Mouse (Mus musculus): ENCODE measurements at regions not wholly inside any gene's neighbourhood (a gene's known extent, or its start where the extent isn't known, plus 50 kb on each side); places are given as distances from the start of the nearest gene placed in this dataset.

DNA sequence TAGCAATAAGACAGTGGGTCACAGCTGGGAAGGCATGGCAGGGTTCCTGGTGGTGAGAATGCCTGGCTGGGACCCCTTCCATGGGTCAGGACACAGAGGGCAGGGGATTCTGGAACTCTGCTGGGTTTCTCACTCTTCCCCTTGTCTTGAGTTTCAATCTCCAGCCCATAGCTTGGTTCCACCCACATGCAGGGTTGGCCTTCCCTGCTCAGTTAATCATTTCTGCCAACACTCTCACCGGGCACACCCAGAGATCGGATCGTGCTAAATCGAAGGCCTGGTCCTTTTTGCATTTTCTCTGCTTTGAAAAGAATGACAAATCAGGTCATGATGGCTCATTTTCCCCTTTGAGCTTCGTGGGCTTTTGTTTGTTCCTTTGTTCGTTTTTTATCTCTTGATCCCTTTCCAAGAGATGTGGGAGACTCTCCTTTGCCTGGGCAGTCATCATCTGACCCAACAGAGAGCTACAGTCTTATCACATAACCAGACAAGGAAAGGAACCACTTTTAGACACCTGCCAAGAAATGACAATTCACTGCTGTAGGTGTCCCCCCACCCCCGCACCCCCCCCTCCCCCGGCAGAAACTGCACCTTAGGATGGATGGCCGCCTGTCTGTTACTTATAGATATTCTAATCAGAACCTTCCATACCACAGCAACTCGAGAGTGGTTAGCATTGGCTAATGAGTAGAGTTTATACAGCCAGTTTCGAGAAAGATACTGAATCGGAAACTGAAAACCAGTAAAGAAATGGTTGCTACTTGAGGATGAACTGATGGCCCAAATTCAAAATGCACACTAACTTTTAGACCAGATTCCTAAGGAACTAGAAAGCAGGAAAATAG is 90.4 kb upstream of the Tspan5 start:
- Histone ChIP-seq H3K36me3 (ENCODE audit: insufficient read depth) (no peaks in the 10 kb centered on the region), H3K9me3 (ENCODE audit: low read length) (no peaks in the 10 kb centered on the region), H3K27ac (ENCODE audit: low read depth, low read length) (no peak overlapping the region), H3K4me2 (ENCODE audit: low read depth) (no peak overlapping the region), H3K27me3 (ENCODE audit: insufficient read depth, low read length) (no peaks in the 10 kb centered on the region), H3K9ac (no peak overlapping the region), H3K4me1 (ENCODE audit: insufficient read depth) (0 out of 2 replicates have a peak, but pooled peaks cover 3% of the 10 kb centered on the region), H3K4me3 (ENCODE audit: low read depth, low read length) (no peak overlapping the region)
- ATAC-seq = no peak
- WGBS = 77% methylated on average over 12 of the region's 12 CpGs
- DNase-seq = no peak
- TF ChIP-seq CTCF (IDR thresholded peaks at IDR 0.05; ENCODE audit: low read depth) = no peak

DNA sequence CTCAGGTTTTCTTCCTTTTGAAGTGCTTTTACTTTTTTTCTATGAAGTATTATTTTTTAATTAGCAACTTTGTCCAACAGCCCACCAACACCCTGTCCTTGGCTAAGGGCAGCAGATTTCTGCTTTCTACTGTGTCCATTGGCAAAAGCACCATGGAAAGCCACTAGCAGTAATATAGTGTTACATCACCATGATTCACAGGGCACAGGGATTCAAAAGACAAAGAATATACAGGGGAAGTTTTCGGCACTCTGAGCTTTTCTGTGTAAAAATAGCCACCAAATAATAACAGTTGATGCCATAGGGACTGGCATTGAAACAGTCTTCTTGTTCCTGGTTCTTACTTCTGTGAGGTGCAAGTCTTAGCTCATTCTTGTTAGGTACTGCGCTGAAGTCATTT is 89.8 kb upstream of the Tspan5 start:
- Histone ChIP-seq H3K9ac (no peak overlapping the region), H3K27ac (ENCODE audit: low read depth, low read length) (no peak overlapping the region), H3K9me3 (ENCODE audit: low read length) (no peaks in the 10 kb centered on the region), H3K36me3 (ENCODE audit: insufficient read depth) (no peaks in the 10 kb centered on the region), H3K4me3 (ENCODE audit: low read depth, low read length) (no peak overlapping the region), H3K4me2 (ENCODE audit: low read depth) (no peak overlapping the region), H3K4me1 (ENCODE audit: insufficient read depth) (0 out of 2 replicates have a peak, but pooled peaks cover 3% of the 10 kb centered on the region), H3K27me3 (ENCODE audit: insufficient read depth, low read length) (no peaks in the 10 kb centered on the region)
- ATAC-seq (no peak), DNase-seq (no peak)
- no peak for TF ChIP-seq CTCF (IDR thresholded peaks at IDR 0.05; ENCODE audit: low read depth)
- 88% methylated on average over 2 of the region's 2 CpGs for WGBS

DNA sequence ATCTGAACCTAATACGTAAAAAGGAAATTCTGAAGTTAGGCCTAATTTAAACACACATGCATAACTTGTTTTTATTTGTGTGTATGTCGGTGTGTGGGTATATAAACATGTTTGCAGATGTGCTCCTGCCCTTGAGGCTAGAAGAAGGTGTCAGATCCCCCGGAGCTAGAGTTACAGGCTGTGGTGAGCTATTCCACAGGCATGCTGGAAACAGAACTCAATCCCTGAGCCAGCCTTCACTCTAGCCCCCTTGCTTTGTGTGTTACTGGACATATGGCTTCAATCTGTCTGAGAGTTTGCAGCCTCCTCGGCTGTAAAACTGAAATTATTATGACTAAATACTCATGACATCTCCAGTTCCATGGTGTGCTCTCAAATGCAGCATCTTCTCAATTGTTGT is 89.3 kb upstream of the Tspan5 start:
- DNase-seq (no peak), ATAC-seq (no peak)
- 73% methylated on average over 4 of the region's 4 CpGs for WGBS
- H3K9ac ChIP-seq = no peak overlapping the region
- no peak overlapping the region for H3K4me3 ChIP-seq (ENCODE audit: low read depth, low read length)
- H3K4me1 ChIP-seq (ENCODE audit: insufficient read depth) = 0 out of 2 replicates have a peak, but pooled peaks cover 3% of the 10 kb centered on the region
- H3K27ac ChIP-seq (ENCODE audit: low read depth, low read length) = no peak overlapping the region
- no peak for TF ChIP-seq CTCF (IDR thresholded peaks at IDR 0.05; ENCODE audit: low read depth)
- H3K9me3 ChIP-seq (ENCODE audit: low read length) = no peaks in the 10 kb centered on the region
- no peak overlapping the region for H3K4me2 ChIP-seq (ENCODE audit: low read depth)
- no peaks in the 10 kb centered on the region for H3K27me3 ChIP-seq (ENCODE audit: insufficient read depth, low read length)
- H3K36me3 ChIP-seq (ENCODE audit: insufficient read depth) = no peaks in the 10 kb centered on the region

DNA sequence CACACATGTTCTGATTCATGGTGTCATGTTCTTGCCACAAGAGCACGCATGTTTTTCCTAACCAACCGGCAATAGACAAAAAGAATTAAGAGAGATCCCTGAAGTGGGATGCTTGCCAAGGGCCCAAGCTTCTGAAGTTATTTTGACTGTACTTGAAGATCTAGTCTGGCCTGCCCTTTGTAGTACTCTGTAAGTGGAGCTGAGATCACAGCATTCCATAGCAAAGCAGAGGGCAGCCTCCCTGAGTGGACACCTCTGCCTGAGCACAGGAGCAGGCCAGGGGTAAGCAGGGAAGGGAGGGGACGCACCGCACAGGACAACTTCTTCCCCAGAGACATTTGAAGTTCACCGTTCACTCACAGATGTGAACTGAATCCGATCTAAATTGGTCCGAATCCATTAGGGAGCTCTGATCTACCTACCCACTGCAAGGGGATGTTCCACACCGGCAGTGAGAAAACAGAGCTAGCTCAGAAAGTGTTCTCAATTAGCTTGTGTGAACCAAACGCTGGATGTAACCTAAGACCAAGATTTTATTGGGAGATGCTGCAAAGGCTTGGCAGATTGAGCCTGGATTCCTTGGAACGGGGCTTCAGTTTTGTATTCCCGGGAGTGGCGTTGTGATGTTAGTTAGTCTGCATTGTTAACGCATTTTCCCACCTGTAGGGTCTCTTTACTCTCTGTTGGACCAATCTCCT is 88.3 kb upstream of the Tspan5 start:
- no peak overlapping the region for H3K9ac ChIP-seq
- no peak for TF ChIP-seq CTCF (IDR thresholded peaks at IDR 0.05; ENCODE audit: low read depth)
- no peak for ATAC-seq
- H3K27me3 ChIP-seq (ENCODE audit: insufficient read depth, low read length) = no peaks in the 10 kb centered on the region
- H3K4me3 ChIP-seq (ENCODE audit: low read depth, low read length) = no peak overlapping the region
- no peak overlapping the region for H3K27ac ChIP-seq (ENCODE audit: low read depth, low read length)
- DNase-seq = no peak
- 82% methylated on average over 13 of the region's 13 CpGs for WGBS
- H3K4me2 ChIP-seq (ENCODE audit: low read depth) = no peak overlapping the region
- no peaks in the 10 kb centered on the region for H3K9me3 ChIP-seq (ENCODE audit: low read length)
- 0 out of 2 replicates have a peak, but pooled peaks cover 3% of the 10 kb centered on the region for H3K4me1 ChIP-seq (ENCODE audit: insufficient read depth)
- H3K36me3 ChIP-seq (ENCODE audit: insufficient read depth) = no peaks in the 10 kb centered on the region

DNA sequence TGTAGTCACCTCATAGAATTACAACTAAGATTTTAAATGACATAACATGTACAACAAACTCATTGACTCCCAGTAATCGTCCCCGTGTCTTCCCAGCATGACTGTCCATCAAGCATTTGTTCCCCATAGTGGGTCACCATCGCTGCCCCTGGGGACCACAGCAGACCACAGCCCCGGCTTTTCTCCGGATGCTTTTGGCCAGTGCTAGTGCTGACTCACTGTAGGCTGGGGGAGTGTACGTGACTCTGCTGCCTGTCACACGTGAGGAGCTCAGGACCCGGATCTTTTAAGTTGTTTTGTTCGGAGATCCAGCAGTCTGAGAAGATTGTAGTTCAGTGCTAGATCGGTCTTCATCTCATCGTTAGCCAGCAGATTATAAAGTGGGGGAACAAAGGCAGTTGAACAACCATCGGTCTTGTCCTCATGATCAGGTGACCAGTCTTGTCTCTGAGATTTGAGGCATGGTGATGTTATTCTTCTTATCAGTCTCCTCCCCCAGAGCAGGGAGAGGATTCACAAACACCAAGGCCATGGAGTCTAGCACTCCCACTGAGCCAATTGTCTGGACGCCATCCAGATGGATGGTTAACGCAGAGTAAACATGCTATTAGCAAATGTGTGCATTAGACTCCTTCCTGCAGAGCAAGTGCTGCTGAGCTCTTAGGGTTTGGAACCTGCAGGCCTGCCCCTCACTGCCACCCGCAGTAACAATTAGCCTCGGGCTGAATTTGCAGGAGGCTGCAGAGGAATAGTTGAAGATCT is 87.2 kb upstream of the Tspan5 start:
- no peak overlapping the region for H3K9ac ChIP-seq
- no peaks in the 10 kb centered on the region for H3K36me3 ChIP-seq (ENCODE audit: insufficient read depth)
- no peak overlapping the region for H3K4me2 ChIP-seq (ENCODE audit: low read depth)
- no peaks in the 10 kb centered on the region for H3K27me3 ChIP-seq (ENCODE audit: insufficient read depth, low read length)
- H3K9me3 ChIP-seq (ENCODE audit: low read length) = no peaks in the 10 kb centered on the region
- H3K4me3 ChIP-seq (ENCODE audit: low read depth, low read length) = no peak overlapping the region
- 63% methylated on average over 16 of the region's 16 CpGs for WGBS
- no peak overlapping the region for H3K27ac ChIP-seq (ENCODE audit: low read depth, low read length)
- DNase-seq = peak; percentile 27
- 0 out of 2 replicates have a peak, but pooled peaks cover 3% of the 10 kb centered on the region for H3K4me1 ChIP-seq (ENCODE audit: insufficient read depth)
- peak; percentile 51 for ATAC-seq
- TF ChIP-seq CTCF (IDR thresholded peaks at IDR 0.05; ENCODE audit: low read depth) = no peak

DNA sequence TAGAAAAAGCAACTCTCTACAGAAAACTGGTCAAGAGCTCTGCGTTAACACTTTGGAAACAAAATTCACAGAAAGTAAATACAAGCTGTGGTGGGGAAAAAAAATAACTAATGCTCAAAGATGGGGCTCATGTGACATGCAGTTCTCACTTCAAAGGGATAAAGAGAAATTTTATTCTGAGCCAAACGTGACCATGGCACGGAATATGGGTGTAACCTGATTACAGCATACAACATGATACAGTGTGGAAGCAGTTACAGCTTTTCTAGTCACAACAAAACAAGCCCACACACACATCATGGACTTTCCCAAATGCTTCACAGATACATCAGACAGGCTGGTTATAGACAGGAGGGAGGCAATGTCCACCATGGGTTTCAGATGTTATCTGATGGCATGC is 86.5 kb upstream of the Tspan5 start:
- no peak for TF ChIP-seq CTCF (IDR thresholded peaks at IDR 0.05; ENCODE audit: low read depth)
- Histone ChIP-seq H3K27me3 (ENCODE audit: insufficient read depth, low read length) (no peaks in the 10 kb centered on the region), H3K4me1 (ENCODE audit: insufficient read depth) (0 out of 2 replicates have a peak, but pooled peaks cover 3% of the 10 kb centered on the region), H3K9ac (no peak overlapping the region), H3K4me3 (ENCODE audit: low read depth, low read length) (no peak overlapping the region), H3K9me3 (ENCODE audit: low read length) (no peaks in the 10 kb centered on the region), H3K36me3 (ENCODE audit: insufficient read depth) (no peaks in the 10 kb centered on the region), H3K27ac (ENCODE audit: low read depth, low read length) (no peak overlapping the region; the same call in 1 of the 2 replicates), H3K4me2 (ENCODE audit: low read depth) (no peak overlapping the region)
- DNase-seq = peak; percentile 12
- ATAC-seq = peak; percentile 60
- 63% methylated on average over 3 of the region's 3 CpGs for WGBS

All from forebrain, postnatal 0 days (tissue).